Mouse (Mus musculus): Measurements from ENCODE around the gene Nrgn.
A peak's percentile ranks its signal among the peaks of the same experiment; 100 is the strongest.

The Nrgn gene

GRCm38 (mm10) chr9:37554279-37554678, 1.6 kb upstream of the Nrgn start:
- no peak for DNase-seq

GRCm38 (mm10) chr9:37551751-37552531, 763 bp downstream of the Nrgn start:
- no peak for DNase-seq

- no peak for DNase-seq
Measured at GRCm38 (mm10) chr9:37550435-37550834, 2.3 kb downstream of the Nrgn start.

GRCm38 (mm10) chr9:37546889-37547288, 5.8 kb downstream of the Nrgn start:
- DNase-seq = no peak

GRCm38 (mm10) chr9:37545847-37546452, 6.8 kb downstream of the Nrgn start:
- DNase-seq = no peak

GRCm38 (mm10) chr9:37545166-37545610, 7.5 kb downstream of the Nrgn start:
- DNase-seq = no peak

- DNase-seq = peak; percentile 76
Measured at GRCm38 (mm10) chr9:37544447-37545165, 8.1 kb downstream of the Nrgn start.

- no peak for DNase-seq
Measured at GRCm38 (mm10) chr9:37543869-37544440, 8.7 kb downstream of the Nrgn start.

- no peak for DNase-seq
Measured at GRCm38 (mm10) chr9:37541851-37542642, 10.7 kb downstream of the Nrgn start.

GRCm38 (mm10) chr9:37540701-37541575, 11.8 kb downstream of the Nrgn start:
- no peak for DNase-seq

- DNase-seq = no peak
Measured at GRCm38 (mm10) chr9:37540226-37540625, 12.5 kb downstream of the Nrgn start.

- DNase-seq = no peak
Measured at GRCm38 (mm10) chr9:37539170-37540025, 13.3 kb downstream of the Nrgn start, which contains the start of gene Vsig2. Gene Vsig2, plus strand, starts transcription at chr9:37539255.

GRCm38 (mm10) chr9:37537658-37538250, 14.9 kb downstream of the Nrgn start:
- no peak for DNase-seq

- no peak for DNase-seq
Measured at GRCm38 (mm10) chr9:37536851-37537250, 15.9 kb downstream of the Nrgn start.

GRCm38 (mm10) chr9:37530888-37531705, 21.6 kb downstream of the Nrgn start:
- peak; percentile 75 for DNase-seq

GRCm38 (mm10) chr9:37530031-37530887, 22.4 kb downstream of the Nrgn start:
- DNase-seq = peak; percentile 84

- peak; percentile 48 for DNase-seq
Measured at GRCm38 (mm10) chr9:37528225-37528970, 24.3 kb downstream of the Nrgn start.

Measured in lung, postnatal 14 days (tissue).